Mouse (Mus musculus) olfactory bulb, adult 2 months (tissue): ENCODE results near the gene Tes3-ps.

Source experiments
- CTCF ChIP-seq: fragments of 200-500 bp; IDR thresholded peaks from 2 replicates; pipeline ENCODE4 v1.5.1; 2012; ENCODE audit warnings: low read depth, mild to moderate bottlenecking, low read length, moderate library complexity; ENCODE audit not compliant: insufficient read depth
- POLR2A ChIP-seq: fragments of 200-500 bp; IDR thresholded peaks from 2 replicates; pipeline ENCODE4 v1.6.1; 2012; ENCODE audit warnings: mild to moderate bottlenecking, low read depth, low read length, moderate library complexity; ENCODE audit not compliant: insufficient read depth

DNA sequence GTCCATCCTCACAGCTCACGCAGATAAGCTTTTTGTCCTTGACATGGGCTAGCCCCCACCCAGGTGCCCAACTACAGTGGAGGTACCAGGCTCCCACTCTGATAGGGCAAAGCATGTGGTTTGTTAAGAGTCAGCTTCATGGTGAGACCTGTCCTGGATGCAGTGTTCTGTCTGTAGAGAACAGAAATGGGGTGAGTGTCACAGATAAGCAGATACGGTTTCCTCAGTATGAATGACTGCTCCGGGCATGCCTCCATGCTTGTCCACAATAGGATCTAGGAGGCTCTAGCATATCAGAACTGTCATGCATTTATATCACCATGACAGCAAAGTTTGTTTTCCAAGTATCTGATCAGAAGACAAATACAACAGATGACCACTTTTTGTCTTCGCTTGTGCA is 27.2 kb upstream of the Tes3-ps start:
- TF ChIP-seq CTCF (no peak), POLR2A (no peak)
